Mouse (Mus musculus) ES-Bruce4 (cell line): ENCODE measurements around the gene Patz1. TPM values are rescaled to one million over a fixed set of nuclear protein-coding genes. Genes with fewer than 3 reads are reported as not detected.

Experiments used
- H3K27ac ChIP-seq: 2 replicates; pipeline ENCODE4 v1.5.1; 2012; ENCODE audit warnings: low read length, inconsistent platforms; ENCODE audit not compliant: insufficient read depth
- H3K27me3 ChIP-seq: 2 replicates; pipeline ENCODE4 v1.6.1; 2012; ENCODE audit warnings: mild to moderate bottlenecking, low read length, inconsistent platforms; ENCODE audit not compliant: control insufficient read depth, poor library complexity, insufficient read depth, severe bottlenecking
- H3K36me3 ChIP-seq: 2 replicates; pipeline ENCODE4 v1.6.1; 2012; ENCODE audit warnings: inconsistent platforms, mild to moderate bottlenecking, low read length, moderate library complexity; ENCODE audit not compliant: control insufficient read depth, poor library complexity, insufficient read depth, severe bottlenecking
- H3K4me1 ChIP-seq: one replicate; pipeline ENCODE4 v1.8.1; 2011; ENCODE audit warnings: low read length; ENCODE audit not compliant: control insufficient read depth, insufficient read depth
- H3K4me3 ChIP-seq: 2 replicates; pipeline ENCODE4 v1.5.1; 2011; ENCODE audit warnings: low read depth, mild to moderate bottlenecking, low read length
- H3K9ac ChIP-seq: 2 replicates; pipeline ENCODE4 v1.6.1; 2012; ENCODE audit warnings: low read depth, mild to moderate bottlenecking, inconsistent platforms; ENCODE audit not compliant: poor library complexity, severe bottlenecking
- H3K9me3 ChIP-seq: replicated peaks from 2 replicates; pipeline ENCODE4 v1.6.1; 2012; ENCODE audit warnings: mild to moderate bottlenecking, low read length, inconsistent platforms; ENCODE audit not compliant: control insufficient read depth, poor library complexity, insufficient read depth, severe bottlenecking
- CTCF ChIP-seq: IDR thresholded peaks from one replicate; pipeline ENCODE4 v1.8.1; 2011; ENCODE audit warnings: low read depth, low read length
- EP300 ChIP-seq: IDR thresholded peaks from 2 replicates; pipeline ENCODE4 v1.6.1; 2011; ENCODE audit warnings: low read depth, low read length; ENCODE audit not compliant: insufficient read depth
- POLR2A ChIP-seq: IDR thresholded peaks from one replicate; pipeline ENCODE4 v1.8.1; 2011; ENCODE audit warnings: low read length; ENCODE audit not compliant: insufficient read depth
- polyA plus RNA-seq: library from polyadenylated mRNA; stranded (reverse); fragments of >200 nt; gene quantifications from 2 replicates; pipeline ENCODE4 v1.2.4, GENCODE M21; 2011; ENCODE audit warnings: low read depth; ENCODE audit not compliant: missing spikeins, insufficient read depth, insufficient read length

Gene Patz1
- polyA plus RNA-seq, 1 experiment: 55.6 TPM

DNA sequence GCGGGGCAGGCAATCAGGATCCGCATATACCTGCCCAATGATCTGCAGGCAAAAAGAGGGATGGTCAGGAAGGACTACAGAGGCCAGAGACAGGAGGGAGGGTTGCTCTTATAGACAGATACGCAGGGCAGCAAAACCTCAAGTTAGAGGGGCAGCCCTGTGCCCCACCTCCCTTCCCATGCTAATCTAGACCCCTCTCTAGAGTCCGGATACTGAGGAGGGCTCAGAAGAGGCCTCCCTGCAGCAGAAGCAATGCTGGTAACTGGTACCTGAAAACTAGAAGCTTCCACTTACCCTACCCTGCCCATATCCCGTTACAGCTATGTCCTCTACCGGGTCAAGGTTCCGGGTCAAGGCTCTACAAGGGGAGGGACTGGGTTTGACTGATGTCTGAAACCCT is 57.7 kb downstream of the Patz1 start:
- Histone ChIP-seq H3K27ac (no peak overlapping the region), H3K27me3 (no peaks in the 10 kb centered on the region), H3K4me3 (no peak overlapping the region), H3K9ac (no peak overlapping the region), H3K4me1 (peaks cover 2% of the 10 kb centered on the region), H3K9me3 (no peaks in the 10 kb centered on the region), H3K36me3 (peaks cover 24% of the 10 kb centered on the region)
- TF ChIP-seq POLR2A (no peak), EP300 (no peak), CTCF (no peak)

DNA sequence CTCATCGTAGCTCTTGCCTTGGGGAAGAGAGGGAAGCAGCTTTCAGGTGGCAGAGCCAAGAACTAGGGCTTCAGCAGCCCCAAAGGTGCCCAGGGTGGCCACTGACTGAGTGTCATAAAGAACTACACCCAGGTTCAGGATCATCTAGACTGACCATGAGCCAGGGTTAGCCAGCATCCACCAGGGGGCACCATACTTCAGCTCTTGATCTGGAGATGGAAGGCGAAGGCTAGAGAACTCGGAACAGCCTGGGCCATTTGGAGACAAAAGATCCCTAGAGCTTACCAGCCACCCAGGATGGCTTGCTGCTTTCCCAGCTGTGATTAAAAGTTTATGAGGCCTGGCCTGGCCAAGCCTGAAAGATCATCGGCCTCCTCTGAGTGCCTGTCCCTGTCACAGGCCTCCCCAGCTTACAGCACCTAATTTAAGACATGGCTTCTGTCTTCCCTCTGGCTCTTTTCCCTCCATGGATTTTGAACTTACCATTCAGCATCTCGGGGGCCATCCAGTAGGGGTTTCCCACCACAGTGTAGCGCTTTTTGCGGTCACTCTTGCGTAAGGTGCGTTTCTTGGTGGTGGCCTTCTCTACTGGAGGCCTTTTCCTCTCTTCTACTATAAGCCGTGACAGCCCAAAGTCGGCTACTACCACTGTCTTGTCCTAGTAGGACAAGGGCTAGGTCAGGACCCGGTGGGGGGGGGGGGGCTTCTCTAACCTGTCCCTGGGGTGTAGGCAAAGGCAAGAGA is 58.6 kb downstream of the Patz1 start:
- H3K4me1 ChIP-seq: peaks cover 2% of the 10 kb centered on the region
- peak overlapping the region; percentile 98 for H3K27ac ChIP-seq
- H3K36me3 ChIP-seq: peaks cover 28% of the 10 kb centered on the region
- H3K9me3 ChIP-seq: no peaks in the 10 kb centered on the region
- H3K27me3 ChIP-seq: no peaks in the 10 kb centered on the region
- TF ChIP-seq EP300: 0 out of 2 replicates have a peak, but pooled peaks have one; percentile 24
- TF ChIP-seq POLR2A: no peak
- peak; percentile 92 for TF ChIP-seq CTCF
- peak overlapping the region; percentile 36; the same call in 1 of the 2 replicates for H3K9ac ChIP-seq
- no peak overlapping the region; the same call in 1 of the 2 replicates for H3K4me3 ChIP-seq

DNA sequence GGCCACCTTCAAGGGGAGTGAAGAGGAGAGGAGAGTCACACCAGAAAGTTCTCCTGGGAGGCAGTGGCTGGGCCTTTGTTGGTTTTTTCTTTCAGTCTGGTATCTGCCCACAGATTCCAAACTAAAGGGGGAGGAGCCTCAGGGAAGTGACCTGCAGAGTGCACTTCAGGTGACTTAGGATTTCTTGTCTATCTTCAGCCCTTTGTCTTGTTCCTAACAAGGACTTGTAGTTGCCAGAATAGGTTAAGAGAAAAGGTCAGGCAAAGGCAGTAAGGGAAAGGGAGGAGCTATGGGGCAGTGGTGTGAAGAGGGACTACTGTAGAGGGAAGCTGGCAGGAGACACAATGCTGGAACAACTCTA is 59.1 kb downstream of the Patz1 start:
- TF ChIP-seq EP300: no peak
- TF ChIP-seq CTCF: no peak
- H3K9me3 ChIP-seq: no peaks in the 10 kb centered on the region
- peak overlapping the region; percentile 63 for H3K9ac ChIP-seq
- peak overlapping the region; percentile 98 for H3K27ac ChIP-seq
- peaks cover 2% of the 10 kb centered on the region for H3K4me1 ChIP-seq
- no peaks in the 10 kb centered on the region for H3K27me3 ChIP-seq
- H3K36me3 ChIP-seq: peaks cover 34% of the 10 kb centered on the region
- peak overlapping the region; percentile 43; the same call in 1 of the 2 replicates for H3K4me3 ChIP-seq

DNA sequence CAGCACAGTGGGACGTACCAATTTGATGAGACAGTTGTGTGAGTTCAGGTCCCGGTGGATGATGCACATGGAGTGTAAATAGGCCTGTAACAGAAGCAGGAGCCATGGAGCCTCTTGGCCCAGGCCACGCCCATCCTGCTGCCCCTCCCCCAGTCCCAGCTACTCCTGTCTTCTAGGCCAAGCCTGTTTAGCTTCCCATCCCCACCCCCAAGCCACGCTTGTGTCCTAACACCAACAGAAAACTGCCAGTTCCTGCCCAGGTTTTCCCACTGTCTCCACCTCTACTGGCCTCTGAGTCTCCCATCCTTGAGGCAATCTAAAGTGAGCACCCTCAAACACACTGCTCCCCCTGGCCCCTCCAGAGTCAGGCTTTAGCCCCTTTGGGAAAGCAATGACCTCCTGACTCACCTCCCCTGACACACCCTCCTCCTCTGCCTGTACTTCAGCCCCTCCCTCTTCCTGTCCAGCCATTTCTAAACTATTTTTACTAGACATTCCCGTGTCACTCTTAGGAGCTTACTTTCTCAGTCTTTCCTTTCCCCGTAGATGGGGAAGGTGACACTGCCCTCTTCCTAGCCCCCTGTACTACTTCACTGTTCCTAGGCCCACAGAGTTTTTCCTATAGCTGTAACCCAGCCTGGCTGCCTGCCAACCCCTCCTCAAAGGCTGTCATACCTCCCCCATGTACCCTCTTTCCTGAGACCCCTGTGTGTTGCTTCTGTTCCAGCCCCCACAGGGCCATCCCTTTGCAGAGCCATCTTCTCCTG is 60.1 kb downstream of the Patz1 start:
- Histone ChIP-seq H3K36me3 (peaks cover 34% of the 10 kb centered on the region), H3K9ac (peak overlapping the region; percentile 63), H3K4me3 (peak overlapping the region; percentile 43), H3K27ac (peak overlapping the region; percentile 98), H3K4me1 (peaks cover 2% of the 10 kb centered on the region), H3K27me3 (no peaks in the 10 kb centered on the region), H3K9me3 (no peaks in the 10 kb centered on the region)
- TF ChIP-seq CTCF (no peak), EP300 (peak; percentile 78; the same call in 1 of the 2 replicates)

DNA sequence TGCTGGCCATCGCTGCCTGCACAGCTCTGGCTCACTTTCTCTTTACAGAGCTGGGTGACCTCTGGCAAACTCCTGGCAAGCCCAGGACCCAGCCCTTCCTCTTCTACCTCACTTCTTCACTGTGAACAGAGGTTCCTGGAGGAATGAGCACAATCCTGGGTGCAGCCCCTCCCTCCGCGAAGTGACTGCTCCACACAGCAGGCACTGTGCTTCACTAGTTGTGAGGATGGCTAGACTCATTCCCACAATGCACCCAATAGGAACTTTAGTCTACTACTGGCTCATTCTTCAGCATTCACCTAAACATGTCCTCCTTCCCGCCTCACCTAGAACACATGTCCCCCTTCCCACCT is 60.6 kb downstream of the Patz1 start:
- Histone ChIP-seq H3K9me3 (no peaks in the 10 kb centered on the region), H3K9ac (no peak overlapping the region), H3K27me3 (no peaks in the 10 kb centered on the region), H3K4me3 (no peak overlapping the region), H3K4me1 (peaks cover 2% of the 10 kb centered on the region), H3K36me3 (peaks cover 37% of the 10 kb centered on the region), H3K27ac (peak overlapping the region; percentile 98)
- TF ChIP-seq POLR2A (no peak), EP300 (no peak), CTCF (no peak)

DNA sequence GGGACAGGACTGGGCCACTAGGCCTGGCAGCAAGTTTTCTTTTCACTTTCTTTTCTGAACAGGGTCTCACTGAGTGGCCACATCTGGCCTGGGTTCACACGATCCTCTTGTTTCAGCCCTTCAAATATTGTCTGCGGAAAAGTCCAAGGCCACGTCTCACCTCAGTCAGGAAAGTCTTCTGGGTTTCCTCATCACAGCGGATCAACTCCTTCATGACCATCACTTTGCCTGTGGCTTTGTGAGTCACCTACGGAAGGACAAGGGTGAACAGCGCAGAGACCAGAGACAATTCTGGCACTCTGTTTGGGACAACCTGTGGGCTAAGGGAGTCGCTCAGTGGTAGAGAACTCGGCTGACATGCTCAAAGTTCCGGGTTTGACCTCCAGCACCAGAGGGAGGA is 63.5 kb downstream of the Patz1 start:
- Histone ChIP-seq H3K36me3 (peaks cover 24% of the 10 kb centered on the region), H3K27ac (no peak overlapping the region), H3K4me3 (no peak overlapping the region), H3K27me3 (no peaks in the 10 kb centered on the region), H3K9ac (no peak overlapping the region), H3K4me1 (peaks cover 2% of the 10 kb centered on the region), H3K9me3 (no peaks in the 10 kb centered on the region)
- TF ChIP-seq EP300: no peak
- no peak for TF ChIP-seq POLR2A
- no peak for TF ChIP-seq CTCF
